Mouse (Mus musculus) G1E (cell line): Measurements from ENCODE around the gene Pth1r.

Experiments
- CTCF ChIP-seq: IDR thresholded peaks from 2 replicates; pipeline ENCODE4 v1.5.1; 2012; ENCODE audit warnings: low read depth, low read length, inconsistent platforms, mixed read lengths
- GATA1 ChIP-seq: IDR thresholded peaks from 2 replicates; pipeline ENCODE4 v1.6.1; 2012; ENCODE audit warnings: borderline replicate concordance, low read length, inconsistent platforms, mixed read lengths

DNA sequence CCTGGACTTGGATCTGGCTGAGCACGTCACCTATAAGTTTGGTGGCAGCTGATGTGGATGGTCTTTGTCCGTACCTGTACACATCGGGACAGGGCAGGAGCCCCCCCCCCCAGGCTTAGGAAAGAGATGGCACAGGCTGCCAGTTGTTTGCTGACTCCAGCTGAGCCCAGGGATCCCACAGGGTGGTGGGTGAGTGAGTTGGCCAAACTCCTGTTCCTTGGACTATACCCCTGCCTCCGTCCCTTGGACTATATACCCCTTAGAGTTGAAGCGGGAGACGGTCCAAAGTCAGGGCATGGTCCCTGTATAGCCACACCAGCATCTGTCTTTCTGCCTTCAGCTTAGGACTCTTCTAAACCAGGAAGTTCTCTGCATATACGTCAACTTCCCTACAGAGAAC, 7.0 kb downstream of the Pth1r start:
- TF ChIP-seq CTCF (no peak), GATA1 (no peak)
